Mouse (Mus musculus): ENCODE results near the gene Mcur1. TPM values are rescaled to one million over a fixed set of nuclear protein-coding genes. Genes with fewer than 3 reads are reported as not detected.
A peak's percentile ranks its signal among the peaks of the same experiment; 100 is the strongest.

Gene Mcur1
- polyA plus RNA-seq, 2 experiments from 2014 or later = 11.0 to 11.2 TPM

DNA sequence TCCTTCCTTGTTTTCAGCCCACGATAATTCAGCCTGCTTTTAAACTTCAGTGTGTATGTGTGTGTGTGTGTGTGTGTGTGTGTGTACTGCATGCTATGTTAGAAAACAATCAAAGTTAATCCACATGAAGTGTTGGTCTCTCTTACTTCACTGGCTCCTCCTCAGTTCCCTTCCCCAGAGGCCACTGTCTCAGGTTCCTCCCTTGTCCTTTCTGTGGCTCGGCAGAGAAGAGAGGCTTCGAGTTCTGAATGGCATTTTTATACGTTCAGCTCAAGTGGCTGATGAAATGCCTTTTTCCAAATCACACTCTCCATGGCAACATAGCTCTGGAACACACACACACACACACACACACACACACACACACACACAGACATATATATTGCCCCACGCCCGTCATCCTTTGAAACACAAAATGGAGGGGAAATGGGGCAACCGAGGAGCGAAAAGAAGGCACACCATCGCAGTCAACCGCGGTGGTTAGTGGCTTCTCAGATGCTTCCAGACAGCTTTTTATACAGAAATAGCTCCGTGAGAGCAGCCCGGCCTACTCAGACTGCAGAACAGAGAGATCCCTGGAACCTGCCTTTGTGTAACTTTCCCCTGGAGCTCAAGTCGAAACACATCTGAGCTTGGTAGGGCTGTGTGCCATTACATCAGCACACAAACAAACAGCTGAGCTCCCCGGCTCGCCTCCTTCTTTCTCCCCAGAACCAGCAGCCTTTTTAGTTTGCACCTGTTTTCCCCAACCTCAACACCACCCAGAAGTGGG lies 34.4 kb downstream of the Mcur1 start:
- ATAC-seq = no peak

GRCm38 (mm10) chr13:43524491-43525362 lies 35.3 kb downstream of the Mcur1 start:
- no peak for ATAC-seq

- ATAC-seq = no peak
These were observed 36.0 kb downstream of the Mcur1 start for GRCm38 (mm10) chr13:43523906-43524480.

DNA sequence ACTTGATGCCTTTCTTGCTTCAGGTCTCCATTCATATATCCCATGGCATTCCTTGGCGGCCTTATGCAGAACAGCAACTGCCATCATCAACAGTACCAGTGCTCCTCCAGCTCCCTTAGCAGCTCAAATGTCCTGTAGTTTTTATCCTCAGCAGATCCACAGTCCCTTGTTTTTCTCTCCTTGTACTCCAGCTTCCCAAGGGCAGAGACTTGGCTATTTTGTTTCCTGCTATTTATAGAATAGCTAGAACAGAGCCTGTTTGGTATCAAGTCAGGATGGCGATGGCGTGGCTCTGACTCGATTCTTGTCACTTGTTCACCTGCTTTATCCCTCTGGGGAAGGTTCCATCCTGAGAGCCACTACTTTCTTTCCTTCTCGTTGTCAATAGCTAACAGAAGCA lies 38.1 kb downstream of the Mcur1 start:
- ATAC-seq = no peak

GRCm38 (mm10) chr13:43519251-43519650 lies 40.7 kb downstream of the Mcur1 start:
- no peak for ATAC-seq

DNA sequence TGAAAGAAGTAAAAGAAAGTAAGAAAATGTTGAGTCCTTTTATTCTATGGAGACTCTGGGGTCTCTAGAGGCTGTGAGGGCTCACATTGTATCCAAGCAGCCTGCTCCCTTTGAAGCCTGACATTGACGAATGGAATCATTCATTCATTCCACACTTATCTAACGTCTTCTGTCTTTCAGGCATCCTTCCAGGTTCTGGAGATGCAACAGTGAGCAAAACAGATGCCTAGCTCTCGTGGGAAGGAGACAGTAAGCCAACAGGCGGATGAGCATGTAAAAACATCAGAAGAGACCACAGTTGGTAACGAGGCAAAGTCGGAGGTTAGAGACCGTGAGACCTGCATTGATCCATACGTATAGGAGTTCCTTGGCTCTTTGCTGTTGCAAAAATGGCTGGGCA lies 42.6 kb downstream of the Mcur1 start:
- no peak for ATAC-seq

DNA sequence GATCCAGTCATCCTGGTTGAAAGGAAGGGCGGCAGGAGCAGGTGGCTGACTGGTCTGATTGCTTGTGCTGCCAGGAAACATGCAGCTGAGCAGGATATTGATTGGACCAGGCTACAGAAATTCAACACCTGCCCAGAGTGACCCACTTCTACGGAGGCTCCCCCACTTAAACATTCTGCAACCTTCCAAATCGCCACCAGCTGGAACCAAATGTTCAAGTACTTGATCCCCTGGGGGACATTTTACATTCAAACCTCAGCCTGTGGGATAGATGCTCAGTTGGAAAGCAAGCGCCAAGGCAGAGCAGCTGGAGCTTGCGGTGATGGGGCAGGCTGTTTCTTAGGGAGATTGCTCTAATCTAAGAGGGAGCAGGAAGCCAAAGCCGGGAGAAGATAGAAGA lies 43.1 kb downstream of the Mcur1 start:
- ATAC-seq = no peak

GRCm38 (mm10) chr13:43516119-43516518 lies 43.9 kb downstream of the Mcur1 start:
- ATAC-seq = no peak

DNA sequence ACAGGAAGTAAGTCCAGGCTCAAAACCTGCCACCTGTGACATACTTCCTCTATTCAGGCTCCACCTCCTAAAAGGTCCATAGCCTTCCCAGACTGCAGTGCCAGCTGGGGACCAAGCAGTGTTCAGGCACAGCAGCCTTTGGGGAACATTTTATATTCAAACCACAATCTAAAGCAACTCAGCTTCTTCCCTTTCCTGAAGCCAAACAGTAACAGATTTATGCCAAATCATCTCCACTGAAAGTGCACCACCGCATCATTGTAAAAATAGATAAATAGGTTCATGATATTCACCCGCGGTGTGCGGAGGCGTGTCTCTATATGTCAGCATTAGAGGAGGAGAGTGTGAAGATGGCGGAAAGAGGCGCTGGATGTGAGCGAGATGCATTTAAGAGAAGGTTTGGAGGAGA lies 45.0 kb downstream of the Mcur1 start:
- no peak for ATAC-seq

DNA sequence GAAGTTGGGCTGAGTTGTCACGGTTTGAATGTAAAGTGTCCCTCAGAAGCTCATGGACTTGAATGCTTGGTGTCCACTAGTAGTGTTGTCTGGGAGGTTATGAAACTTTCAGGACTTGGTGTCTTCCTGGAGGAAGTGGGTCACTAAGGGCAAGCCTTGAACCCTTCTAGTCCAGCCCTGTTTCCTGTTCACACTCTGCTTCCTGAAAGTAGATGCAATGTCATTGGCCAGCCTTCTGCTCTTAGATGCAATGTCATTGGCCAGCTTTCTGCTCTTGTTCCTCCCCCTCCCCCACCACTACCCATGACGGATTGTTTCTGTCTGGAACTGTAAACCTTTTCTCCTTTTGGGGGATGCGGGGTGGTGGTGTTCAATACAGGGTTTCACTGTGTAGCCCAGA lies 47.3 kb downstream of the Mcur1 start:
- no peak for ATAC-seq

- no peak for ATAC-seq
These were observed 54.2 kb downstream of the Mcur1 start for GRCm38 (mm10) chr13:43505798-43506197.

- peak; percentile 54 for ATAC-seq
These were observed 56.6 kb downstream of the Mcur1 start for GRCm38 (mm10) chr13:43503395-43503850.

GRCm38 (mm10) chr13:43501601-43502000 lies 58.4 kb downstream of the Mcur1 start:
- no peak for ATAC-seq

- ATAC-seq = no peak
These were observed 59.5 kb downstream of the Mcur1 start for GRCm38 (mm10) chr13:43500483-43500850.

- no peak for ATAC-seq
These were observed 60.1 kb downstream of the Mcur1 start for GRCm38 (mm10) chr13:43499731-43500482.

GRCm38 (mm10) chr13:43498849-43499248 lies 61.1 kb downstream of the Mcur1 start:
- ATAC-seq = no peak

GRCm38 (mm10) chr13:43497769-43498168 lies 62.2 kb downstream of the Mcur1 start:
- no peak for ATAC-seq

DNA sequence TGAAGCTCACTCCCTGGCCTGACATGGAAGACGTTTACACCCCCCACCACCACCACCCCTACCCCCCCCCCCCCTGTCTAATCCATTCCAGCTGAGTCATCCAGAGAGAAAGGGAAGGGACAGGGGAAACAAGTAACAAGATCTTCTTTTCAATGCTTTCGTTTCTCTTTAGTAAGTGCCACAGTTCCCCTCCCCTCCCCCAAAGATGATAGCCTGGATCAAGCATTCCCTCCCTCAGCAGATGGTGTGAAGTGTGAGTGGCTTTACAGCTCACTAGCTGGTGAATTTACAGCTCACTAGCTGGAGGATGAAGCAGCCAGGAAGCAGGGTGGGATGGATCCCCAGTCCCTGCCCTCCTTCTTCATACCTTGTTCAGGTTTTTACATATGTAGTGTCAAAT lies 63.3 kb downstream of the Mcur1 start:
- no peak for ATAC-seq

GRCm38 (mm10) chr13:43495645-43496044 lies 64.3 kb downstream of the Mcur1 start:
- ATAC-seq = no peak

DNA sequence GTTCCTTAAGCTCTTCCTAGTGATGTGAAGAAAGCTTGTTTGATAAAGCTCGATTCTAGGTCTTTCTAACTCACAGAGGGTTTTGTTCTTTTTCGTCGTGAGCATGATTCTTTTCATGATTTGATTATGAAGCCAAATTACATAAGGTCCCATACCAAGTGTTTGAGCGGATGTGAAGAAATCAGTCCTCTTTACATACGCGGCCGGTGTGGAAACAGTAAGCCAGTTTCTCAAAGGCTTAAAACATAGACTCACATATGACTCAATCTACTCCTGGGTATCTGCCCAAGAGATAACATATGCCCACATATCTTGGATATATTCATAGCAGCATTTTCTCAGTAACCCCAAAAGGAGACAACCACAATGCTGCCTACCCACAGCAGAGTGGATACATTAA lies 66.3 kb downstream of the Mcur1 start:
- ATAC-seq = no peak

DNA sequence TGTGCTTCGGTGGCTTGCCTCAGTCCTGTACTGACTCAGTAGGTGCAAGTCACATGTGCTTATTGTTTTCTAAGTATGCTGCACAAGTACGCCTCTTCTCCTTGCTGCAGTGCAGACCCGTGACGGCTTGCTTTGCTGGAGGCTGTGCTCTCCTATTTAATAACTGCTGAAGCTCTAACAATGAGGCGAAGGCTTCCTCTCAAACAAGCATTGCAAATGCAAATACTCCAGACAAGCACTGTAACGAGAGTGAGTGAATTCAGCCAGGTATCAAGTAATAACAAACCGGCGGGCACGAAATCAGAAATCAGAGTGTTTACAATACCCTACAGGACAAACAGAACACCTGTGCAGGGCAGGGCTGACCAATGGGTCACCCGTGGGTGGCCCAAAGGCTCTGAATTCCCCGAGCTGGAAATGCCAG lies 66.9 kb downstream of the Mcur1 start:
- ATAC-seq = no peak

Data from activated CD4-positive, CD25-positive, alpha-beta regulatory T cell, adult 4 months (primary cell).